Mouse (Mus musculus) heart, postnatal 4 days (tissue): ENCODE measurements around the gene Vps9d1. TPM values are rescaled to one million over a fixed set of nuclear protein-coding genes. Genes with fewer than 3 reads are reported as not detected.
A peak's percentile ranks its signal among the peaks of the same experiment; 100 is the strongest.
"Not testable (repeated sequence)": the region's sequence is repeated elsewhere in the genome, so short reads cannot be mapped to it uniquely, and the experiment has no call there.

Source experiments
- DNase-seq: peaks from one replicate; pipeline ENCODE4 v3.0.0; 2021
- total RNA-seq, 2 experiments: library from RNA; stranded (reverse); gene quantifications; 2 replicates each; pipeline ENCODE4 v1.2.3; 2021

Vps9d1 gene
- total RNA-seq, 2 experiments from 2014 or later: 26.4 to 27.3 TPM

- peak; percentile 91 for DNase-seq
Observed at GRCm38 (mm10) chr8:123212321-123213117, 41.6 kb downstream of the Vps9d1 start, which contains the start of the genes Chmp1a and Spata33. TSS of gene Chmp1a (minus strand) at chr8:123212763. TSS of gene Spata33 (plus strand) at chr8:123212832.

- no peak for DNase-seq
Observed at GRCm38 (mm10) chr8:123211876-123212275, 42.3 kb downstream of the Vps9d1 start.

- no peak for DNase-seq
Observed at GRCm38 (mm10) chr8:123203571-123203970, 50.6 kb downstream of the Vps9d1 start.

GRCm38 (mm10) chr8:123202288-123202687 lies 51.9 kb downstream of the Vps9d1 start:
- peak; percentile 88 for DNase-seq

GRCm38 (mm10) chr8:123199864-123200263 lies 54.3 kb downstream of the Vps9d1 start:
- no peak for DNase-seq

- not testable (repeated sequence) for DNase-seq
Observed at GRCm38 (mm10) chr8:123197016-123197415, 57.1 kb downstream of the Vps9d1 start.

- no peak for DNase-seq
Observed at GRCm38 (mm10) chr8:123193771-123194170, 60.4 kb downstream of the Vps9d1 start.

Other genes starting within 250 kb of the Vps9d1 start
- 10 to 100 TPM; 85.2 to 86.3 TPM for gene Ankrd11, start 212.1 kb downstream of the Vps9d1 start, total RNA-seq
- 10 to 100 TPM; 68.5 to 76.5 TPM for gene Spg7, start 191.4 kb downstream of the Vps9d1 start, total RNA-seq
- 100 to 1,000 TPM; 641 to 660 TPM for gene Rpl13, start 152.0 kb downstream of the Vps9d1 start, total RNA-seq
- under 1 TPM; 0.14 to 0.16 TPM for gene Cpne7, start 137.0 kb downstream of the Vps9d1 start, total RNA-seq
- 1 to 10 TPM; 1.3 to 1.6 TPM for gene Sult5a1, start 96.0 kb downstream of the Vps9d1 start, total RNA-seq
- gene Dpep1, start 68.1 kb downstream of the Vps9d1 start, total RNA-seq: 10 to 100 TPM in 1 of 2 experiments, 1 to 10 TPM in 1; 7.5 to 11.6 TPM
- gene Chmp1a, start 41.6 kb downstream of the Vps9d1 start, total RNA-seq: 10 to 100 TPM; 59.6 to 60.3 TPM
- 10 to 100 TPM; 20.9 to 22.2 TPM for gene Spata33, start 41.5 kb downstream of the Vps9d1 start, total RNA-seq
- 10 to 100 TPM; 33.6 to 38.4 TPM for gene Cdk10, start 29.5 kb downstream of the Vps9d1 start, total RNA-seq
- 1 to 10 TPM; 3.7 to 4.2 TPM for gene Spata2l, start 18.1 kb downstream of the Vps9d1 start, total RNA-seq
- 10 to 100 TPM; 14.4 to 14.8 TPM for gene Zfp276, start 153 bp downstream of the Vps9d1 start, total RNA-seq
- gene Fanca, start 64.2 kb upstream of the Vps9d1 start, total RNA-seq: 10 to 100 TPM; 16.7 to 22.9 TPM
- gene Spire2, start 78.4 kb upstream of the Vps9d1 start, total RNA-seq: under 1 TPM; 0.38 to 0.61 TPM
- 100 to 1,000 TPM; 174 to 178 TPM for gene Tcf25, start 119.4 kb upstream of the Vps9d1 start, total RNA-seq
- not detected for gene Mc1r, start 152.8 kb upstream of the Vps9d1 start, total RNA-seq
- 1 to 10 TPM; 1.8 to 2.5 TPM for gene Tubb3, start 157.1 kb upstream of the Vps9d1 start, total RNA-seq
- gene Def8, start 169.2 kb upstream of the Vps9d1 start, total RNA-seq: 10 to 100 TPM; 65.4 to 68.0 TPM
- 10 to 100 TPM; 56.2 to 56.3 TPM for gene Afg3l1, start 223.6 kb upstream of the Vps9d1 start, total RNA-seq